Mouse (Mus musculus): ENCODE data around the gene Wdr73.

The Wdr73 gene

DNA sequence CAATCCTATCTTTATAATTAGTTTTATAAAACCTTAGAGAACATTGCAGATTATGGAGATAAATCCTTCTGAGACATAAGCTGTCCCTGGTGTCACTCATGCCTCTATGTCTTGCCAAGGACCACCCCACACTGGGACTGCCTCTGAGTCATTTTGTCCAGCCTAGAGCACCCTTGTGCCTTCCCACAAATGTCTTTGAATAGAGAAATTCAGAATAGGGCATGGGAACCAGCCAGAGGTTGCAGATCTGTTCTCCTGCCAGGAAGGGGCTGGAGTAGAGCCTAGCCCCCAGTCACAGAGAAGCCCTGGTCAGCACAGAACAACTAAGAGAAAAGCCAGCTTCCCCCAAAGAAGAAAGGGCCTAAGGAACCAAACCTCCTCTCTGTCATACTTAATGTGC is 45.8 kb downstream of the Wdr73 start:
- no peak for DNase-seq (ENCODE audit: low read depth, low spot score)

DNA sequence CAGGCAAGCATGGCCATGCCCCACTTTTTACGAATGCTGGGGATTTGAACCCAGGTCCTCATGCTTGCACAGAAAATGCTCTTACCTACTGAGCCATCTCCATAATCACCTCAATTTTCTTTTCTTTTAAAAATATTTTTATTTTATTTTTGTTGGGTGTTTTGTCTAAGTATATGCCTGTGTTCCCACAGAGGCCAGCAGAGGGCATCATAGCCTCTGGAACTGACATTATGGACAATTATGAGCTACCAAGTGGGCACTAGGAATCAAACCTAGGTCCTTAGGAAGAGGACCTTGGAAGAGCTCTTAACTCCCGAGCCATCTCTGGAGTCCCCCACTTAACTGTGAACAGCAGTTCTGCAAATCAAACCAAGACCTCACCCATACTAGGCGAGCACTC is 47.9 kb downstream of the Wdr73 start:
- no peak for DNase-seq (ENCODE audit: low read depth, low spot score)

- no peak for DNase-seq (ENCODE audit: low read depth, low spot score)
Observed at GRCm38 (mm10) chr7:80850520-80850919, 50.5 kb downstream of the Wdr73 start.

- DNase-seq (ENCODE audit: low read depth, low spot score) = peak; percentile 91
Observed at GRCm38 (mm10) chr7:80849710-80850109, 51.4 kb downstream of the Wdr73 start.

DNA sequence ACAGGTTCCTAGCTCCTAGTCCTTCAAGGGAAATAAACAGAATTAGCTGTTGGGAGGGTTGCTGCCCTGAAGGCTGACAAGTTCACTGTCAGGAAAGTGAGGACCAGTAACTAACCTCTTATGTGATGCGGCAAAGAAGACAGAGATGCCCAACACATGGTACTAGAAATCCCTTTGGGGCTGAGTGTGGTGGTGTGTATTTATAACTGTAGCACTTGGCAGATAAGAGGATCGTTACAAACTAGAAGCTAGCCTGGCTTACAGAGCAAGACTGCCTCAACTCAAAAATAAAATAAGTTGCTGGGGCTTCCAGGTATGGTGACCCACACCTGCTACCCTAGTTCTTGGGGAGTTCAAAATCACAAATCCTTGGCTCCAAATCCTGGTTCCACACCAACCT is 51.8 kb downstream of the Wdr73 start:
- DNase-seq (ENCODE audit: low read depth, low spot score) = no peak

GRCm38 (mm10) chr7:80846709-80847108 is 54.4 kb downstream of the Wdr73 start:
- peak; percentile 85 for DNase-seq (ENCODE audit: low read depth, low spot score)

- DNase-seq (ENCODE audit: low read depth, low spot score) = no peak
Observed at GRCm38 (mm10) chr7:80846280-80846678, 54.8 kb downstream of the Wdr73 start.

GRCm38 (mm10) chr7:80845621-80846279 is 55.3 kb downstream of the Wdr73 start:
- DNase-seq (ENCODE audit: low read depth, low spot score) = peak; percentile 90

DNA sequence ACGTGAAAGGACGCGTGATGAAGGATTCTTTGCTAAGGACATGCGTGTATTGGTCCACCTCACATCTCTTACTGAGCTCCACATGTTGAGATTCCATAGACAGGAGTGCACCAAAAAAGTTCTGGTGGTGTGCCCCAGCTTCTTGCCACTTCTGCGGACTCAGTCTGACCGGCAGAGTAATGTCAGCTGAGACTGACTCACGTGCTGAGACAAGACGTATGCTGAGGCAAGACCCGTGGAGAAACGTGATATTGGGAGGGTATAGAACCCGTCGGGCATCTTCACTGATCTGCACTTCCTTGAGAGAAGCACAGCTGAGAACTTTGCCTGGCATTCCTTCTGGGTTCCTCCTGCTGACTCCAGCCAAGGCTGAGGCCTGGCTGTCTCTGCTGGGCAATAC is 56.4 kb downstream of the Wdr73 start:
- peak; percentile 45 for DNase-seq (ENCODE audit: low read depth, low spot score)

DNA sequence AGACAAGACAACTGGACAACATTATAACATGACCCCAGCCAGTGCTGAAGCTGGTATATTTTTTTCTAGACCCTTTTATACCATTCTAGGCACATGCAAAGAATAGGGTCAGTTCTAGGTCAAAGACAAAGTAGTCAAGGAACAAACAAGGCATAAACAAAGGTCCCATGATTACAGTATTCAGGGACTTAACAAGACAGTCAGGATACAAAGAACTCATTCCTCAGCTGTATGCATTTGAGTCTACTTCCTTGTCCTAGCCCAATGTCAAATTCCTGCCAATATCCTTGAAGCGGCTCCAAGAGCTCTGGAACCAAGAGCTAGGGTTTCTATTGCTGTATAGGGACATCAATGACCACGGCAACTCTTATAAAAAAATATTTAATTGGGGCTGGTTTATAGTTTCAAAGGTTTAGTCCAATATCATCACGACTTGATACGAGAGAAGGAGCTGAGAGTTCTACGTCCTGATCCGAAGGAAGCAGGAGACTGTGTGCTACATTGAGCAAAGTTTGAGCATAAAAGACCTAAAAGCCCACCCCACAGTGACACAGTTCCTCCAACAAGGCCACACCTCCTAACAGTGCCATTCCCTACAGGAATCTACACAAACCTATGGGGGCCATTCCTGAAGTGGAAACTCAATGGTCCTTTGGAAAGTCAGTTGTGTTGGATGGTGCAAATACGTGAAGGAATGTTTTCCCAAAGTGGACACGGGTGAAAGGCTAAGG is 57.0 kb downstream of the Wdr73 start:
- peak; percentile 92 for DNase-seq (ENCODE audit: low read depth, low spot score)

DNA sequence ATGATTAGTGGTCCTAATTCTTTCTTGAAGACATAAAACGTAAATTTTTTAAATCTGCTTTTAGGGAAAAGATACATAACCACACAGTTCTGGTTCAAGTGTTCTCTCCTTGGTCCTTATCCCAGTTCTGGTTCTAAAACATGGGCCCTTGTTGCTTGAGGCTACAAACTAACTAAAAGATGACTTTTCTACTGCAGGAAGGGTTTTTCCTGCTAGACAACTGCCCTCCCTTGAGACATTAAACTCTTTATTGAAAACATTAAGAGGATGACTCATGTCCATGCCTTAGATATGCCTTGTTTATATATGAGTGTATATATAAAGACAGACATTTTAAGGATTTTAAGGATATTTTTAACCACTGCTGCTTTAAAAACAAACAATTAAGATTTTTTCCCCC is 57.9 kb downstream of the Wdr73 start:
- DNase-seq (ENCODE audit: low read depth, low spot score) = no peak

DNA sequence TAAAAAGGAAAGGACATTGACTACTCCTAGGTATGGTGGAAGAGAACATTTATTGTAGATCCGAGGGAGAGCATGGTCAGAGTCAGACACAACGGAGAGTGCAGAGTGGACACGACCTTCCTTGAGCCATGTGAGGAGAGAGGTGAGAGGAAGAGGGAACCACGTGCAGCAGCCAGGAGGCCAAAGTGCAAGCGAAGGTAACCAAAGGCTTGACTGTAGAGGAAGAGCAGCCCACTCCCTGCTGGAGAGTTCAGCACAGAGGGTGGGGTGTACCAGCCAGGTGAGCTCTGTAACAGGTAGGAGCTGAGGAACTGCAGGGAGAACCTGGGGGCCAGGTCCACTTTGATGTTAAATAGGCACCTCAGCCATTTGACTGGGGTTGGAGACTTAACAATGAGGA is 58.9 kb downstream of the Wdr73 start:
- DNase-seq (ENCODE audit: low read depth, low spot score) = no peak

DNA sequence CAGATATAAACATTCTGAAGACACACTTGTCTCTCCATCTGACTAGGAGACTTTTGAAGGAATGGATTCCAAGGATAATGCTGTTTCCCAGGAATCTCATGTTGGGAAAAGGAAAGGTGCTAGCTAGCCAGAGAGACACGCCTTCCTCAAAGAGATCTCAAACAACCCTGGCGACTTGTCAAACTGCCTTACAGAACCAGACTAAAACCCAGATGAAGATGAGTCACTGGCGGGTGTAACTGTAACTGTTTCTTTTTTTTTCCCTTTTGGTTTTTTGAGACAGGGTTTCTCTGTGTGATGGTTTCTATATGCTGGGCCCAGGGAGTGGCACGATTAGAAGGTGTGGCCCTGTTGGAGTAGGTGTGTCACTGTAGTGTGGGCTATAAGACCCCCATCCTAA is 60.1 kb downstream of the Wdr73 start:
- DNase-seq (ENCODE audit: low read depth, low spot score) = no peak

All from ZHBTc4 (cell line).